Mouse (Mus musculus) left cerebral cortex, adult 2 months (tissue): Measurements from ENCODE around the gene Cog6. TPM values are rescaled to one million over a fixed set of nuclear protein-coding genes. Genes with fewer than 3 reads are reported as not detected.

Source experiments
- DNase-seq, 2 experiments: peaks; one replicate each; pipeline ENCODE4 v3.0.0; 2021 to 2022; ENCODE audit warnings: low spot score in 2 of 2, mixed read lengths in 1 of 2; ENCODE audit errors: extremely low spot score in 1 of 2
- H3K27ac ChIP-seq: fragments of 200-600 bp; 2 replicates; pipeline ENCODE4 v1.8.1; 2022
- H3K4me3 ChIP-seq: fragments of 200-600 bp; 2 replicates; pipeline ENCODE4 v1.8.1; 2022
- CTCF ChIP-seq: fragments of 200-600 bp; IDR thresholded peaks from 2 replicates; pipeline ENCODE4 v1.8.1; 2022; ENCODE audit warnings: antibody characterized with exemption, mild to moderate bottlenecking, moderate library complexity
- intact Hi-C: fragments of 180-260 bp; cut with DNase I; formaldehyde crosslinking; loops from one replicate; pipeline ENCODE4 v1.15.1; 2025
- total RNA-seq, 2 experiments: library from RNA; stranded (reverse); gene quantifications; 2 replicates each; pipeline ENCODE4 v1.2.3; 2021

Cog6 gene
- total RNA-seq, 2 experiments from 2014 or later: 41.9 to 46.7 TPM

GRCm38 (mm10) chr3:52956236-52956635 lies 60.8 kb downstream of the Cog6 start:
- DNase-seq: no peak
- H3K27ac ChIP-seq: no peak overlapping the region
- no peak for TF ChIP-seq CTCF
- H3K4me3 ChIP-seq: no peak overlapping the region
- intact Hi-C loops: no loop called here

GRCm38 (mm10) chr3:52955481-52956019 lies 61.5 kb downstream of the Cog6 start:
- intact Hi-C loops: no loop called here
- DNase-seq: no peak

GRCm38 (mm10) chr3:52954656-52955055 lies 62.4 kb downstream of the Cog6 start:
- Histone ChIP-seq H3K4me3 (no peak overlapping the region), H3K27ac (no peak overlapping the region)
- no peak for TF ChIP-seq CTCF
- intact Hi-C loops: no loop called here
- DNase-seq: no peak

More at GRCm38 (mm10) chr3:52955481-52956019, 61.5 kb downstream of the Cog6 start:
- Histone ChIP-seq H3K27ac (no peak overlapping the region), H3K4me3 (no peak overlapping the region)
- no peak for TF ChIP-seq CTCF

- Histone ChIP-seq H3K27ac (no peak overlapping the region), H3K4me3 (no peak overlapping the region)
- TF ChIP-seq CTCF: no peak
- DNase-seq: no peak
- intact Hi-C loops: no loop called here
Measured at GRCm38 (mm10) chr3:52953831-52954230, 63.2 kb downstream of the Cog6 start.

GRCm38 (mm10) chr3:52948824-52949223 lies 68.2 kb downstream of the Cog6 start:
- H3K4me3 ChIP-seq: no peak overlapping the region
- intact Hi-C loops: no loop called here
- no peak for DNase-seq
- H3K27ac ChIP-seq: no peak overlapping the region
- TF ChIP-seq CTCF: no peak

- intact Hi-C loops: no loop called here
- no peak for TF ChIP-seq CTCF
- Histone ChIP-seq H3K27ac (no peak overlapping the region), H3K4me3 (no peak overlapping the region)
- DNase-seq: no peak
Measured at GRCm38 (mm10) chr3:52947444-52947843, 69.6 kb downstream of the Cog6 start.

- intact Hi-C loops: no loop called here
- Histone ChIP-seq H3K27ac (no peak overlapping the region), H3K4me3 (no peak overlapping the region)
- DNase-seq: no peak
- TF ChIP-seq CTCF: no peak
Measured at GRCm38 (mm10) chr3:52940832-52941468, 76.1 kb downstream of the Cog6 start.

GRCm38 (mm10) chr3:52938398-52938797 lies 78.6 kb downstream of the Cog6 start:
- H3K27ac ChIP-seq: no peak overlapping the region
- no peak for DNase-seq
- no peak for TF ChIP-seq CTCF
- no peak overlapping the region for H3K4me3 ChIP-seq
- intact Hi-C loops: no loop called here

GRCm38 (mm10) chr3:52937739-52938306 lies 79.2 kb downstream of the Cog6 start:
- Histone ChIP-seq H3K4me3 (no peak overlapping the region), H3K27ac (no peak overlapping the region)
- intact Hi-C loops: no loop called here
- TF ChIP-seq CTCF: no peak
- no peak for DNase-seq

GRCm38 (mm10) chr3:52931956-52932355 lies 85.1 kb downstream of the Cog6 start:
- intact Hi-C loops: no loop called here
- no peak overlapping the region for H3K4me3 ChIP-seq
- no peak overlapping the region for H3K27ac ChIP-seq
- no peak for DNase-seq
- no peak for TF ChIP-seq CTCF

Other genes with a start within 250 kb of the Cog6 start
- gene Lhfp, start 24.3 kb upstream of the Cog6 start, total RNA-seq: 10 to 100 TPM; 32.9 to 34.4 TPM